Mouse (Mus musculus) CH12.LX (cell line): ENCODE results near the gene Polr3c.

Experiments
- BHLHE40 ChIP-seq: IDR thresholded peaks from 2 replicates; pipeline ENCODE4 v1.6.1; 2011; ENCODE audit warnings: mild to moderate bottlenecking, low read depth, low read length, improper control_type of control experiment
- CHD2 ChIP-seq: IDR thresholded peaks from 2 replicates; pipeline ENCODE4 v1.6.1; 2011; ENCODE audit warnings: low read length, improper control_type of control experiment
- CTCF ChIP-seq, 2 experiments: IDR thresholded peaks in 1 of 2; conservative IDR thresholded peaks in 1 of 2; 2 replicates each; pipeline ENCODE4 v1.5.1; 2011 to 2012; ENCODE audit warnings: low read depth in 2 of 2, low read length in 2 of 2, improper control_type of control experiment in 1 of 2, inconsistent platforms in 1 of 2, mild to moderate bottlenecking in 1 of 2, moderate library complexity in 1 of 2
- E2F4 ChIP-seq: IDR thresholded peaks from 2 replicates; pipeline ENCODE4 v1.6.1; 2011; ENCODE audit warnings: low read depth, low read length, improper control_type of control experiment; ENCODE audit not compliant: insufficient replicate concordance
- ETS1 ChIP-seq: conservative IDR thresholded peaks from 2 replicates; pipeline ENCODE4 v1.6.1; 2012; ENCODE audit warnings: low read depth, mild to moderate bottlenecking, inconsistent platforms, low read length, improper control_type of control experiment, moderate library complexity
- GABPA ChIP-seq: IDR thresholded peaks from 2 replicates; pipeline ENCODE4 v1.6.1; 2012; ENCODE audit warnings: low read depth, low read length, improper control_type of control experiment, inconsistent platforms; ENCODE audit not compliant: insufficient replicate concordance
- JUND ChIP-seq: conservative IDR thresholded peaks from 2 replicates; pipeline ENCODE4 v1.6.1; 2011; ENCODE audit warnings: low read depth, low read length, improper control_type of control experiment
- KAT2A ChIP-seq: IDR thresholded peaks from 2 replicates; pipeline ENCODE4 v1.6.1; 2012; ENCODE audit warnings: low read length, improper control_type of control experiment, inconsistent platforms; ENCODE audit not compliant: insufficient replicate concordance
- MAFK ChIP-seq: IDR thresholded peaks from 2 replicates; pipeline ENCODE4 v1.6.1; 2011; ENCODE audit warnings: low read length, improper control_type of control experiment; ENCODE audit not compliant: insufficient replicate concordance
- NELFE ChIP-seq: IDR thresholded peaks from 2 replicates; pipeline ENCODE4 v1.6.1; 2011; ENCODE audit warnings: low read depth, low read length, improper control_type of control experiment
- POLR2A ChIP-seq: IDR thresholded peaks from 2 replicates; pipeline ENCODE4 v1.6.1; 2011; ENCODE audit warnings: low read depth, mild to moderate bottlenecking, improper control_type of control experiment, low read length
- TCF12 ChIP-seq: IDR thresholded peaks from 2 replicates; pipeline ENCODE4 v1.6.1; 2014; ENCODE audit warnings: low read depth, mild to moderate bottlenecking, inconsistent platforms, low read length, improper control_type of control experiment
- ZKSCAN1 ChIP-seq: IDR thresholded peaks from 2 replicates; pipeline ENCODE4 v1.6.1; 2012; ENCODE audit warnings: low read depth, inconsistent platforms, low read length, improper control_type of control experiment, borderline replicate concordance

- TF ChIP-seq CTCF (conservative IDR thresholded peaks at IDR 0.05 in 1 of 2, IDR thresholded peaks at IDR 0.05 in 1 of 2; ENCODE audit: low read depth in 2 of 2, low read length in 2 of 2) (no peak), KAT2A (no peak), POLR2A (no peak), BHLHE40 (no peak), CHD2 (no peak), JUND (no peak), ETS1 (no peak), NELFE (no peak), TCF12 (no peak), MAFK (no peak), E2F4 (no peak), ZKSCAN1 (no peak), GABPA (no peak)
Measured at GRCm38 (mm10) chr3:96769971-96770370, 42.5 kb upstream of the Polr3c start.
